Mouse (Mus musculus) midbrain, embryonic 16.5 days (tissue): ENCODE data around the gene B4galnt1. TPM values are rescaled to one million over a fixed set of nuclear protein-coding genes. Genes with fewer than 3 reads are reported as not detected.
A peak's percentile ranks its signal among the peaks of the same experiment; 100 is the strongest.

Experiments
- ATAC-seq: fragments of 200-750 bp; cut with Nextera tagmentation; 2 replicates; pipeline ENCODE4 v1.8.0; 2017; ENCODE audit warnings: moderate TSS enrichment
- H3K27ac ChIP-seq: fragments of 300-500 bp; sonication (generic); 2 replicates; pipeline ENCODE4 v1.5.1; 2014; ENCODE audit warnings: mild to moderate bottlenecking, low read length, mixed read lengths
- H3K27me3 ChIP-seq: fragments of 300-500 bp; sonication (generic); 2 replicates; pipeline ENCODE4 v1.6.1; 2014; ENCODE audit warnings: low read depth, low read length, mixed read lengths; ENCODE audit not compliant: control insufficient read depth, insufficient read depth
- H3K36me3 ChIP-seq: fragments of 300-500 bp; sonication (generic); 2 replicates; pipeline ENCODE4 v1.6.1; 2014; ENCODE audit warnings: mild to moderate bottlenecking, low read length, moderate library complexity, mixed read lengths; ENCODE audit not compliant: control insufficient read depth, insufficient read depth
- H3K4me1 ChIP-seq: fragments of 300-500 bp; sonication (generic); 2 replicates; pipeline ENCODE4 v1.6.1; 2014; ENCODE audit warnings: mild to moderate bottlenecking, low read length, mixed read lengths; ENCODE audit not compliant: control insufficient read depth, insufficient read depth
- H3K4me2 ChIP-seq: fragments of 300-500 bp; sonication (generic); 2 replicates; pipeline ENCODE4 v1.6.1; 2014; ENCODE audit warnings: mild to moderate bottlenecking, low read length, mixed read lengths
- H3K4me3 ChIP-seq: fragments of 300-500 bp; sonication (generic); 2 replicates; pipeline ENCODE4 v1.5.1; 2014; ENCODE audit warnings: low read depth, mild to moderate bottlenecking, low read length, moderate library complexity, mixed read lengths
- H3K9ac ChIP-seq: fragments of 300-500 bp; sonication (generic); 2 replicates; pipeline ENCODE4 v1.6.1; 2014; ENCODE audit warnings: low read depth, low read length, mixed read lengths
- H3K9me3 ChIP-seq: fragments of 300-500 bp; sonication (generic); replicated peaks from 2 replicates; pipeline ENCODE4 v1.6.1; 2014; ENCODE audit warnings: mild to moderate bottlenecking, low read length, mixed read lengths; ENCODE audit not compliant: control insufficient read depth, poor library complexity, severe bottlenecking
- WGBS: fragments of 180-500 bp; shearing (Covaris S2); extraction: QIAGEN DNeasy Blood & Tissue Kit; methylation state at CpG from one replicate; pipeline ENCODE4 v1.1.7; 2014; 5-methylcytosine and 5-hydroxymethylcytosine counted together
- polyA plus RNA-seq: library from polyadenylated mRNA; unstranded; fragments of >200 nt; fragmentation: Nextera tagmentation; extraction: Ambion mirVana; gene quantifications from 2 replicates; pipeline ENCODE4 v1.2.1, GENCODE M21; 2015

Gene B4galnt1
- polyA plus RNA-seq, 1 experiment from 2014 or later: 71.7 TPM

DNA sequence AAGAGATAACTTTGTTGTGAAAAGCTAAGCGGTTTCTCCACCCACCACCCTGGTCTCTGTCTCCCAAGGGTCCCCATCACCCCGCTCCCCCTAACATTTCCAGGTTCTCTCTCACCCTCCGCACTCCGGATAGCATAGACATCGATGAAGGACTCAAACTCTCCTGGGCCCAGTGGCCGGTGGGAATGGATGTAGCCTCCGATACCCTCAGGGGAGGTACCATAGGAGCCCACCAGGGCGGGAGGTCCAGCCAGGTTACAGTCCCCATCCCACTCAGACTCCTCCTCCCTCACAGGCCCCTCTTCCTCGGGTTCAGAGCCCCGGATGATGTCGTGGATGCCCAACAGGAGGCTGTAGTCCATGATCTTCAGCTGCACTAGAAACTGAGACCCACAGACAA, 34.4 kb downstream of the B4galnt1 start:
- Histone ChIP-seq H3K36me3 (peaks cover 31% of the 10 kb centered on the region), H3K4me1 (peaks cover 12% of the 10 kb centered on the region), H3K27me3 (no peaks in the 10 kb centered on the region), H3K27ac (no peak overlapping the region), H3K4me3 (no peak overlapping the region), H3K4me2 (no peak overlapping the region), H3K9me3 (no peaks in the 10 kb centered on the region), H3K9ac (no peak overlapping the region)
- 87% methylated on average over 11 of the region's 11 CpGs for WGBS
- no peak for ATAC-seq

DNA sequence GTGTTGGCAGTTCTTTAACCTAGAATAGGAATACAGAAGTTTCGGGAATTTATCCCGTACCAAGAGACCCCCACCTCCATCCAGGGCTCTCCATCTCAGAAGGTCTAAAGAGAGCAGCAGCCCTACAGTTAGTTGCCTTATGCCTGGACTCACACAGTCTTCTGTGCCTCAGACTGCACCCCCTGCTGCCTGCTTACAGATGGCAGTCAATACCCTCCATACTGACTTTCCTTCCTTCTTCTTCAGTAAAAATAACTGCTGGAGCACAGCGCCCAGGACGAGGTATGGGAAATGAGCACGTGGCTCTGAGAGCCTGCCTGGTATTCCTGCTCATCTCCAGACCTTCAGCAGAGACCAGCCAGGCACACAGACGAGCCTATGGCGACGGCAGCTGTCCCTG, 35.3 kb downstream of the B4galnt1 start:
- peaks cover 35% of the 10 kb centered on the region for H3K36me3 ChIP-seq
- peaks cover 8% of the 10 kb centered on the region for H3K4me1 ChIP-seq
- 87% methylated on average over 8 of the region's 8 CpGs for WGBS
- ATAC-seq: no peak
- no peak overlapping the region for H3K9ac ChIP-seq
- no peak overlapping the region for H3K4me3 ChIP-seq
- no peaks in the 10 kb centered on the region for H3K27me3 ChIP-seq
- no peaks in the 10 kb centered on the region for H3K9me3 ChIP-seq
- H3K27ac ChIP-seq: no peak overlapping the region
- H3K4me2 ChIP-seq: no peak overlapping the region

DNA sequence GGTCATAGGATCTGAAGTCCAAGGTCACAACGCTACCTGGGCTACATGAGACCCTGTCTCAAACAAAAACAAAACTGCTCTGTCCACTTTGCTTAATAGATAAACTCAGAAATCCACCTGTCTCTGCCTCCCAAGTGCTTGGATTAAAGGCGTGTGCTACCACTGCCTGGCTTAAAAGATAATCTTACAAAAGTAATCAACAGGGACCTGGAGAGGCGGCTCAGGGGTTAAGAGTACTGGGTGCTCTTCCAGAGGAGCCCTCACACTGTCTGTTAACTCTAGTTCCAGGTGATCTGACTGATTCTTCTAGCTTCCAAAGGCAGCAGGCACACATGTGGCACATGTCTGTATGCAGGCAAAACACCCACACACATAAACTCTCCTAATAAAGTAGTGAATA, 38.1 kb downstream of the B4galnt1 start:
- peaks cover 42% of the 10 kb centered on the region for H3K36me3 ChIP-seq
- no peak for ATAC-seq
- no peaks in the 10 kb centered on the region for H3K4me1 ChIP-seq
- no peak overlapping the region for H3K4me2 ChIP-seq
- no peaks in the 10 kb centered on the region for H3K9me3 ChIP-seq
- no peak overlapping the region for H3K9ac ChIP-seq
- H3K27ac ChIP-seq: no peak overlapping the region
- no peak overlapping the region for H3K4me3 ChIP-seq
- WGBS: 99% methylated on average over 3 of the region's 3 CpGs
- H3K27me3 ChIP-seq: no peaks in the 10 kb centered on the region

DNA sequence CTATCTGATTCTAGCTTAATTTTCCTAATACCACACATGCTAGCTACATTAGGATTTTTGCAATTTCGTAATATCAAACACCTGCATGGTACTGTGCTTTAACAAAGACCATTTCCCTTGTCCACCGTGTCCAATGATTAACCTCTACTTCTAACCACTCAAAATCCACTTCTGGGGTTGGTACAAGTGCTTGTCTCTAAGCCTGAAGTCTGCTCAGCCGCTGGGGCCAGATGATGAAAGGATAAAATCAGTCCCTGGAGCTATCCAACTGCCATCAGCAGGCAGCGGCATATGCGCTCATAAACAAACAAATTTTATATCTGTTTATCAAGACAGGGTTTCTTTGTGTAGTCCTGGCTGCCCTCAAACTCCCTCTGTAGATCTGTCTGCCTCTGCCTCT, 39.6 kb downstream of the B4galnt1 start:
- no peak for ATAC-seq
- H3K4me3 ChIP-seq: no peak overlapping the region
- no peak overlapping the region for H3K9ac ChIP-seq
- H3K4me2 ChIP-seq: no peak overlapping the region
- peaks cover 36% of the 10 kb centered on the region for H3K36me3 ChIP-seq
- no peak overlapping the region for H3K27ac ChIP-seq
- 93% methylated on average over 5 of the region's 5 CpGs for WGBS
- no peaks in the 10 kb centered on the region for H3K27me3 ChIP-seq
- no peaks in the 10 kb centered on the region for H3K9me3 ChIP-seq
- peaks cover 2% of the 10 kb centered on the region; the same call in 1 of the 2 replicates for H3K4me1 ChIP-seq

DNA sequence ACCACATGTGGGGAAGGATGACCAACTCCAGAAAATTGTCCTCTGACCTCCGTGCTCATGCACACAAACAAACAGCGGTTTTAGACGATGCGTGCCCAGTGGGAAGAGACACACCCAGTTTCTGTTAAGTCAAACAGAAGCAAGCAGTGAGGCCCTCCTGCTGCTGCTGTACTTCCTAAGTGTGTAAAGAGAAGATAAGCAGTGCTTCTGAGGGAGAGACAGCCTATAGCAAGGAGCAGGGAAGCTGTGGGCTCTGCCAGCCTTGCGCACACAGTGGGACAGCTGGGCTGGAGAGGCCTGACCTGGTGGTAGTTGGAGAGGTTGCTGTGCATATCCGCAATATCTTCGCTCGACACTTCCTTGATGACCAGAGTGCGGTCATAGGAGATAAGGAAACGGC, 40.3 kb downstream of the B4galnt1 start:
- H3K9me3 ChIP-seq: no peaks in the 10 kb centered on the region
- H3K27me3 ChIP-seq: no peaks in the 10 kb centered on the region
- no peak overlapping the region for H3K4me2 ChIP-seq
- WGBS: 95% methylated on average over 10 of the region's 10 CpGs
- no peak overlapping the region for H3K4me3 ChIP-seq
- H3K36me3 ChIP-seq: peaks cover 35% of the 10 kb centered on the region
- no peak overlapping the region for H3K27ac ChIP-seq
- no peak overlapping the region for H3K9ac ChIP-seq
- ATAC-seq: no peak
- H3K4me1 ChIP-seq: peaks cover 10% of the 10 kb centered on the region

DNA sequence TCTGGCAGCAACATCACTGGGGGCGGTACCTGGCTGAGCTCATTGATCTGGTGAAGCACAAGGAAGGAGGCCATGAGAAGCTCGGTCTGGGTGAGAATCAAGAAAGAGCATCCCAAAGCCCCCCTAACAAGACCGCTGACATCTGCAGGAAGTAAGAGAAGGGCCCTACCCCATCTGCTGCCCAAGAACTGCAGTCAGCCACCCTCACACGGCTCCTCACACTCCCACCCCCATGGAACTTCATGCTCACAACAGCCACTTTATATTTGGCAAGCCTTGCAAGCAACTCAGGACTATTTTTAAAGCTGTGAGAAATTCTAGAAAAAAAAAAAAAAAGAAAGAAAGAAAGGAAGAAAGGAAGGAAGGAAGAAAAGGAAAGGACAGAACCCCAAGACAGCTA, 43.9 kb downstream of the B4galnt1 start:
- Histone ChIP-seq H3K27me3 (no peaks in the 10 kb centered on the region), H3K36me3 (peaks cover 22% of the 10 kb centered on the region), H3K4me3 (no peak overlapping the region), H3K9me3 (no peaks in the 10 kb centered on the region), H3K27ac (no peak overlapping the region), H3K4me1 (peaks cover 16% of the 10 kb centered on the region), H3K4me2 (no peak overlapping the region), H3K9ac (no peak overlapping the region)
- 81% methylated on average over 4 of the region's 4 CpGs for WGBS
- no peak for ATAC-seq

DNA sequence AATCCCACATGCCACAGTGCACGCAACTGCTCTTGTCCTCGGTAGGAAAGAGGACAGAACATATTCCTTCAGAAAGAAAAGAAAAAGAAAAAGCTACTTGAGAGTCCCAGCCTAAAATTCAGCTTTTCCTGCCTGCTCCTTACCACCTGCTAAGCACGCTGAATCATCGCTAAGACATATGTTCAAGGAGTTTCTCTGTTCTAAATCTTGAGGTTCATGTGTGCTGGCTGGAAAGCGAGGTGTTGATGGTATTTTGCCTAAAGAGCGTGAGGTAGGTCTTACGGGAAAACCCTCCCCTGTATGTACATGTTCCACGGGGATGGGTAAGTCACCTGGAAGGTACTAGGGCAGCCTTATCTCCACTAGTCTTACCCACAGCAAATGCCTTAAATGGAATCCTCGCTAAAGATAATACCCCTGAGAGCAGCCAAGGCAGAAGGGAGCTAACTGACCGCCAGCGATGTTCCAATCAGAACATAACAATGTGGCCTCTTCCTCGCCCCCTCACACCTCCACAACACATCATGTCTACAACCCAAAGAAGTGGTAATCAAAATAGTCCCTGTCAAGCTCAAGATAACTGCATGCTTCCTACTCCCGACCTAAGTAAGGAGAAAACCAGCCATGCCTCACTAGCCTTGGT, 45.0 kb downstream of the B4galnt1 start:
- H3K27me3 ChIP-seq: no peaks in the 10 kb centered on the region

DNA sequence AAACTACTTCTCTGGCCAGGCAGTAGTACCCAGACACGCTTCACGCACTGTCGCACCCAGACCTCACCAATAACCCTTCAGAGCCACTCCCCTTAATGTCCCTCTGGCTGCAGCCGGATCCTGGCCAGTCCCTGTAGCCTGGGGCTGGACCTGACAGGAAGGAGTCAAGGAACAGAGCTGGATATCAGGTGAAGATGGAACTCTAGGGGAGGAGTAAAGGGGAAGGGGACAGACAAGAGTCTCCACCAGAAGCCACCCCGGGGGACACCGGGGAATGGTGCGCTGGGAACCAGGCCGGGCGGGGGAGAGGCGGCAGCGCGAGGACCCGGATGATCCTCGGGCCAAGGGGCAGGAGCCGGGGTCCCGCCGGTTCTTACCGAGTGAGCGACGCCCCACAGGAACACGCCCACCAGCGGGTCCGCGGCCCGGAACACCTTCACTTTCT, 46.0 kb downstream of the B4galnt1 start:
- Histone ChIP-seq H3K27ac (peak overlapping the region; percentile 59), H3K27me3 (no peaks in the 10 kb centered on the region)
- WGBS: under 1% methylated on average over 22 of the region's 25 CpGs

More for the DNA sequence above, 45.0 kb downstream of the B4galnt1 start:
- WGBS: 86% methylated on average over 13 of the region's 13 CpGs
- Histone ChIP-seq H3K4me3 (peak overlapping the region; percentile 92), H3K36me3 (peaks cover 18% of the 10 kb centered on the region), H3K9me3 (no peaks in the 10 kb centered on the region), H3K27ac (no peak overlapping the region), H3K4me1 (peaks cover 16% of the 10 kb centered on the region), H3K9ac (peak overlapping the region; percentile 89), H3K4me2 (peak overlapping the region; percentile 95)
- ATAC-seq: no peak

DNA sequence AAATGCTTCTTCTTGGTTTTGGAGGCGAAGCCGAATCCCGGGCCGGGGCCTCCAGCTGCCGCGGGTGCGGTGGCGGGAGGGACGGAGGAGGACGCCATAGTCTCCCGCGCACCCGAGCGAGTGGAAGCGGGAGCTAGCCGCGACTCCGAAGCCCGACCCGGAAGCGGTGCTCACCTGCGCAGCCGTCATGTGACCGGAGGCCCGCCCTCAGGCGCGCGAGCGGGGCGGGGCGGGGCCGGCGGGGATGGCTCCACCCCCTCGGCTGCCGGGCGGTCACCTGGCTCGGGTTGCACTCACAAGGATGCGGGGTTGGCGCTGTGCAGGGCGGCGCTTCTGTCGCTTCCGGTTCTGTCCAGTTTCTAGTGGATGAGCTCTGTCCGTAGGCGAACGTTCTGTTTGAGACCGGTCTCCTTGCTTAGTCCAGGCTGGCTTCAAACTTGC, 46.4 kb downstream of the B4galnt1 start, which contains the start of gene Pip4k2c:
TSS of gene Pip4k2c (minus strand) at position 172 of the 441 bp plus-strand sequence.
- under 1% methylated on average over 43 of the region's 47 CpGs for WGBS
- ATAC-seq: peak; percentile 96
- Histone ChIP-seq H3K4me3 (peak within 1 kb of the TSS; percentile 92), H3K27ac (peak within 1 kb of the TSS; percentile 59), H3K27me3 (no peaks in the 10 kb centered on the region), H3K36me3 (peaks cover 11% of the 10 kb centered on the region; the same call in 1 of the 2 replicates), H3K9me3 (no peaks in the 10 kb centered on the region), H3K9ac (peak within 1 kb of the TSS; percentile 89), H3K4me2 (peak within 1 kb of the TSS; percentile 95), H3K4me1 (peaks cover 16% of the 10 kb centered on the region)

More for the DNA sequence above, 46.0 kb downstream of the B4galnt1 start:
- peak overlapping the region; percentile 95 for H3K4me2 ChIP-seq
- peak; percentile 57 for ATAC-seq
- peak overlapping the region; percentile 92 for H3K4me3 ChIP-seq
- H3K4me1 ChIP-seq: peaks cover 16% of the 10 kb centered on the region
- H3K9me3 ChIP-seq: no peaks in the 10 kb centered on the region
- peaks cover 11% of the 10 kb centered on the region; the same call in 1 of the 2 replicates for H3K36me3 ChIP-seq
- H3K9ac ChIP-seq: peak overlapping the region; percentile 89
